Mouse (Mus musculus): ENCODE results near the gene Car11.

GRCm38 (mm10) chr7:45747450-45747849 lies 47.8 kb downstream of the Car11 start:
- no peak for TF ChIP-seq GATA1 (IDR thresholded peaks at IDR 0.05; ENCODE audit: borderline replicate concordance, low read length)
- TF ChIP-seq FLI1 (IDR thresholded peaks at IDR 0.05; ENCODE audit: low read length) = no peak

All from megakaryocyte, embryonic 14.5 days (primary cell).